Mouse (Mus musculus) neural tube, embryonic 15.5 days (tissue): ENCODE measurements around the gene Wwp2. TPM values are rescaled to one million over a fixed set of nuclear protein-coding genes. Genes with fewer than 3 reads are reported as not detected.

Source experiments
- ATAC-seq: fragments of 200-750 bp; cut with Nextera tagmentation; 2 replicates; pipeline ENCODE4 v1.8.0; 2017; ENCODE audit warnings: mild to moderate bottlenecking, moderate TSS enrichment, moderate library complexity; ENCODE audit not compliant: low FRiP score
- H3K27ac ChIP-seq: fragments of 300-500 bp; sonication (generic); replicated peaks from 2 replicates; pipeline ENCODE4 v1.5.1; 2015; ENCODE audit warnings: mild to moderate bottlenecking, inconsistent platforms
- H3K27me3 ChIP-seq: fragments of 300-500 bp; sonication (generic); replicated peaks from 2 replicates; pipeline ENCODE4 v1.6.1; 2015; ENCODE audit warnings: inconsistent platforms
- H3K36me3 ChIP-seq: fragments of 300-500 bp; sonication (generic); 2 replicates; pipeline ENCODE4 v1.6.1; 2015; ENCODE audit warnings: inconsistent platforms
- H3K4me1 ChIP-seq: fragments of 300-500 bp; sonication (generic); 2 replicates; pipeline ENCODE4 v1.6.1; 2015; ENCODE audit warnings: inconsistent platforms
- H3K4me2 ChIP-seq: fragments of 300-500 bp; sonication (generic); 2 replicates; pipeline ENCODE4 v1.6.1; 2015; ENCODE audit warnings: inconsistent platforms, mild to moderate bottlenecking, moderate library complexity
- H3K4me3 ChIP-seq: fragments of 300-500 bp; sonication (generic); replicated peaks from 2 replicates; pipeline ENCODE4 v1.5.1; 2015; ENCODE audit warnings: mild to moderate bottlenecking, inconsistent platforms
- H3K9ac ChIP-seq: fragments of 300-500 bp; sonication (generic); replicated peaks from 2 replicates; pipeline ENCODE4 v1.6.1; 2015; ENCODE audit warnings: mild to moderate bottlenecking, inconsistent platforms
- H3K9me3 ChIP-seq: fragments of 300-500 bp; sonication (generic); replicated peaks from 2 replicates; pipeline ENCODE4 v1.6.1; 2016; ENCODE audit warnings: inconsistent platforms
- WGBS: fragments of 180-500 bp; shearing (Covaris S2); methylation state at CpG from one replicate; pipeline ENCODE4 v1.1.7; 2015; ENCODE audit warnings: mixed read lengths; 5-methylcytosine and 5-hydroxymethylcytosine counted together
- polyA plus RNA-seq: library from polyadenylated mRNA; unstranded; fragments of >200 nt; fragmentation: Nextera tagmentation; extraction: Ambion mirVana; gene quantifications from 2 replicates; pipeline ENCODE4 v1.2.1, GENCODE M21; 2015

The Wwp2 gene
- polyA plus RNA-seq, 1 experiment from 2014 or later: 36.4 TPM

GRCm38 (mm10) chr8:107435421-107435961, 674 bp upstream of the Wwp2 start:
- peak overlapping the region; percentile 77 for H3K4me2 ChIP-seq
- peaks cover 24% of the 10 kb centered on the region for H3K4me1 ChIP-seq
- no peak overlapping the region for H3K27ac ChIP-seq
- no peak for ATAC-seq
- no peaks in the 10 kb centered on the region for H3K27me3 ChIP-seq
- no peaks in the 10 kb centered on the region for H3K36me3 ChIP-seq
- no peaks in the 10 kb centered on the region for H3K9me3 ChIP-seq
- peak overlapping the region; percentile 70; the same call in 1 of the 2 replicates for H3K9ac ChIP-seq
- H3K4me3 ChIP-seq: peak overlapping the region; percentile 86
- WGBS: 37% methylated on average over 11 of the region's 11 CpGs

DNA sequence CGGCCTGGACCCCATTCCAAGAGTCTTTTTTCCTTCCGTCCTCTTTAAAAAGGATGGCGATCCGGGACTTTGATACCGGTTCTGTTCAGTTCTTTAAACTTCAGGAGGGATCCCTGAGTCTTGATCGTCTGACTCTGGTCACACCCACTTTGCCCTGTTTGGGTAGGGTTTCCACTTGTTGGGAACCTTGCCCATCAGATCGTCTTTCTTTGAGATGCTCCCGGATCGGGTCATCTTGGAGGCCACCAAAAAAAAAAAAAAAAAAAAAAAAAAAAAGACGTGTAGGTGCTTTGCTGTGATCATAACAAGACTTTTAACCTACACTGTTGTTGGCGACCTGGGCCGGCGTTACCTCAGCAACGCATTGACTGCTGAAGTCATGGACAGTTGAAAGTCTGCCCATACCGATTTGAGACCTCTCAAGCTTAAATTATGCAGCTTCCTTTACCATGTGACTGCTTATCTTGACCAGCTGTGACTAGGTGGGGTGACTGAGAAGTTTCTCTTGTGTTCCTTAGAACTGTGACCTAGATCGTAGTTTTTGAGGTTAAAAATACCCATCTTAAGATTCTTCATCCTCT, 766 bp downstream of the Wwp2 start:
- peaks cover 24% of the 10 kb centered on the region for H3K4me1 ChIP-seq
- H3K4me3 ChIP-seq: peak overlapping the region; percentile 86
- peak overlapping the region; percentile 85 for H3K27ac ChIP-seq
- H3K27me3 ChIP-seq: no peaks in the 10 kb centered on the region
- H3K9me3 ChIP-seq: no peaks in the 10 kb centered on the region
- 8% methylated on average over 16 of the region's 16 CpGs for WGBS
- H3K9ac ChIP-seq: peak overlapping the region; percentile 70
- no peaks in the 10 kb centered on the region for H3K36me3 ChIP-seq
- H3K4me2 ChIP-seq: peak overlapping the region; percentile 77
- peak; percentile 30 for ATAC-seq

GRCm38 (mm10) chr8:107437711-107438110, 1.5 kb downstream of the Wwp2 start:
- WGBS: 63% methylated on average over 2 of the region's 2 CpGs
- Histone ChIP-seq H3K4me3 (no peak overlapping the region), H3K27me3 (no peaks in the 10 kb centered on the region), H3K9ac (no peak overlapping the region), H3K9me3 (no peaks in the 10 kb centered on the region), H3K36me3 (no peaks in the 10 kb centered on the region), H3K4me1 (peaks cover 24% of the 10 kb centered on the region), H3K27ac (no peak overlapping the region), H3K4me2 (peak overlapping the region; percentile 77; the same call in 1 of the 2 replicates)
- ATAC-seq: no peak

DNA sequence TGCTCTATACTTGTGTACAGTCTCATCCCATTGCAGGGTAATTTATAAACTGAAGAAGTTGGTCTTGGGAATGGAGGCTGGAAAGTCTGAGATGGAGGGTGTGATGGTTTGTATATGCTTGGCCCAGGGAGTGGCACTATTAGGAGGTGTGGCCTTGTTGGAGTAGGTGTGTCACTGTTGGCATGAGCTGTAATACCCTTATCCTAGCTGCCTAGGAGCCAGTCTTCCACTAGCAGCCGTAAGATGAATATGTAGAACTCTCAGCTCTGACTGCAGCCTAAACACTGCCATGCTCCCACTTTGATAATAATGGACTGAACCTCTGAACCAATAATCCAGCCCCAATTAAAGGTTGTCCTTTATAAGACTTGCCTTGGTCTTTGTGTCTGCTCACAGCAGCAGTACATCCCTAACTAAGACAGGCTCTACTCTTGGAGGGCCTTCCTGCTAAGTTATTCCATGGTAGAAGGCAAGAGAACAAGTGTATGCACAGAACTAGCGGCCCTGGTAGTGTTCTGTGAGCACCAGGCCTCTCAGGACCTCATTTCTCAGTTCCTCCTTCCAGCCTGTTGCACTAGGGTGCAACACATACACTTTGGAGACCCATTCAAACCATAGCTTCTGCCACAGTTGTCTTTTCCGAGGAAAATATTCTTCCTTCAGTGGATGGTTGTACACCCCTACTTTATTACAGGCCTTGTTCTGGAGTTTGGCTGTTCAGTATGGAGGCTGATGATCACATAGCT, 3.9 kb downstream of the Wwp2 start:
- ATAC-seq: no peak
- no peak overlapping the region for H3K27ac ChIP-seq
- H3K36me3 ChIP-seq: no peaks in the 10 kb centered on the region
- no peaks in the 10 kb centered on the region for H3K27me3 ChIP-seq
- H3K4me3 ChIP-seq: no peak overlapping the region
- no peak overlapping the region for H3K4me2 ChIP-seq
- WGBS: 95% methylated on average over 3 of the region's 3 CpGs
- H3K9ac ChIP-seq: no peak overlapping the region
- no peaks in the 10 kb centered on the region for H3K9me3 ChIP-seq
- peaks cover 24% of the 10 kb centered on the region for H3K4me1 ChIP-seq

- H3K27me3 ChIP-seq: no peaks in the 10 kb centered on the region
- ATAC-seq: no peak
- no peak overlapping the region for H3K4me3 ChIP-seq
- H3K4me1 ChIP-seq: no peaks in the 10 kb centered on the region
- H3K9ac ChIP-seq: no peak overlapping the region
- 82% methylated on average over 3 of the region's 3 CpGs for WGBS
- H3K36me3 ChIP-seq: no peaks in the 10 kb centered on the region
- H3K9me3 ChIP-seq: no peaks in the 10 kb centered on the region
- H3K4me2 ChIP-seq: no peak overlapping the region
- no peak overlapping the region for H3K27ac ChIP-seq
These were observed 8.5 kb downstream of the Wwp2 start for GRCm38 (mm10) chr8:107444626-107445025.

- H3K4me2 ChIP-seq: no peak overlapping the region
- H3K4me3 ChIP-seq: no peak overlapping the region
- no peak overlapping the region for H3K27ac ChIP-seq
- H3K9me3 ChIP-seq: no peaks in the 10 kb centered on the region
- no peaks in the 10 kb centered on the region for H3K27me3 ChIP-seq
- no peak for ATAC-seq
- no peaks in the 10 kb centered on the region for H3K36me3 ChIP-seq
- H3K4me1 ChIP-seq: no peaks in the 10 kb centered on the region
- no peak overlapping the region for H3K9ac ChIP-seq
These were observed 11.5 kb downstream of the Wwp2 start for GRCm38 (mm10) chr8:107447713-107448112.

DNA sequence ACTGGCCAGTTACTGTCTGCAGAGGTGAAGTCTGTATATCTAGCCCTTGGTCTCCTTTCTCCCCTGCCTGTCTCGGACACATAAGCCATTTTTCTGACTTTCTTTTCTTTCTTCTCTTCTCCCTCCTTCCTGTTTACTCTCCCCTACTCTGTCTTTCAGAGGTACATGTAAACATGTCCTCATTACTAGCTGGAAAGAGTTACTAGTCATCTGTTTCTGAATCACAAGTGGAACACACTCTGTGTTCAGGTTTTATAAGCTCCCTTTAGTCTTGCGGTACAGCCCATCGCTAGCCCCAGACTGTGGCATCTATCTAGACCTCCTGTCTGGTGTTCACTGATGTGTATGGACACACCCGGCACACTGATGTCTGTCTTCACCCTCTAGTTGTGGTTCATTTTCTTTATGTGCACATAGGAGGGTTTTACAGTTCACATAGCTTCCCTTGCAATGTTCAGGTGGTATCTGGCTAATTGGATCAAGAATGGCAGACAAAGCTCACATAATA, 12.3 kb downstream of the Wwp2 start:
- Histone ChIP-seq H3K36me3 (peaks cover 7% of the 10 kb centered on the region), H3K4me2 (no peak overlapping the region), H3K9ac (no peak overlapping the region), H3K27me3 (no peaks in the 10 kb centered on the region), H3K4me3 (no peak overlapping the region), H3K9me3 (no peaks in the 10 kb centered on the region), H3K27ac (no peak overlapping the region), H3K4me1 (no peaks in the 10 kb centered on the region)
- no peak for ATAC-seq
- WGBS: 62% methylated on average over 4 of the region's 4 CpGs

- no peak overlapping the region for H3K27ac ChIP-seq
- H3K4me3 ChIP-seq: no peak overlapping the region
- H3K9me3 ChIP-seq: no peaks in the 10 kb centered on the region
- WGBS: 37% methylated on average over 8 of the region's 8 CpGs
- H3K9ac ChIP-seq: no peak overlapping the region
- no peak overlapping the region for H3K4me2 ChIP-seq
- ATAC-seq: no peak
- H3K4me1 ChIP-seq: no peaks in the 10 kb centered on the region
- H3K36me3 ChIP-seq: peaks cover 12% of the 10 kb centered on the region
- no peaks in the 10 kb centered on the region for H3K27me3 ChIP-seq
These were observed 13.0 kb downstream of the Wwp2 start for GRCm38 (mm10) chr8:107449130-107449529.

DNA sequence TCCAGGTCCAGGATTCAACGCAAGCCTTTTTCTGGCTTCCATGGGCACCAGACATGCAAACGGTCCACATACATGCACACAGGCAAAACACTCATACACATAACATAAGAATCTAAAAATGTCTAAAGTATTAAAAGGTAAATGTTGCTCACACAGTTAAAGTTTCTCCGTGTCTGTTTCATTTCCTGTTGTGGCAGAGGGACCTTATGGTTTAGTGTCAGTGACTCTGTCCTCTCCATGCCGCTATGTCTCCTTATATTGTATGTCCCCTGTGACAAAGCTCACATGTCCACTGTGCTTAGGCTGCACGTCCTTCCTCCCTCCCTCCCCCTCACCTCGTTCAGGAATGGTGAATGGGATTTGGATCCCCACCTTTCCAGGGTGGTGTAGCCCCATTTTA, 13.5 kb downstream of the Wwp2 start:
- Histone ChIP-seq H3K36me3 (peaks cover 12% of the 10 kb centered on the region), H3K9me3 (no peaks in the 10 kb centered on the region), H3K4me1 (no peaks in the 10 kb centered on the region), H3K27me3 (no peaks in the 10 kb centered on the region), H3K27ac (no peak overlapping the region), H3K4me3 (no peak overlapping the region), H3K4me2 (no peak overlapping the region), H3K9ac (no peak overlapping the region)
- ATAC-seq: no peak
- WGBS: 84% methylated on average over 6 of the region's 6 CpGs

DNA sequence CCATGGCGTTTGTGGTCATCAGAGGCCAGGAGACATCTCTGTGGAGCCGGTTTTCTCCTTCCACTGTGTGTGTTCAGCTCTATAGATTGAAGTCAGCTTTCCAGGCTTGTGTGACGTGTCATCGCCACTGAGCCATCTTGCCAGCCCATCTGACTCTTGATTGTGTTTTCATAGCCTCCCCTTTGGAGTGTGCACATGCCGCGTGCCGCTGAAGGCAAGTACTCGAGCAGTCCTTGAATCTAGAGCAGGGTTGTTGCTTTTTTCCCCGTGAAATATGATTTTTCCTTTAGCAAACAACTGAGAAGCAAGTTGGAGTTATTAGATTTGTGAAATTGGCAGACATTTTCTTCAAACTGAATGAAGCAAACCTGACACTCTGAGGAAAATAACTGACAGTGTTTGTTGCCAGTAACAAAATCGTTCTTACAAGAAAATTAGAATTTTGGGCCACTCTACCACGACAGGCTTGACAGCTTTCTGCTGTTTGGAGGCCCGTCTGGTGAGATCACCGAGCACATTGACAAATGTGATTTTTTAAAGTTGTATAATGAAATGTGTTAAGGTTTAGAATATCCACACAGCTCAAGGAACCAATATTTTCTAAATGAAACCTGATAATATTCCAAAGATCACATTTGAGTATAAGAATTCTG, 15.4 kb downstream of the Wwp2 start:
- no peak overlapping the region for H3K27ac ChIP-seq
- H3K4me2 ChIP-seq: no peak overlapping the region
- H3K4me3 ChIP-seq: no peak overlapping the region
- no peak overlapping the region for H3K9ac ChIP-seq
- no peaks in the 10 kb centered on the region for H3K27me3 ChIP-seq
- no peak for ATAC-seq
- H3K4me1 ChIP-seq: no peaks in the 10 kb centered on the region
- 89% methylated on average over 13 of the region's 13 CpGs for WGBS
- peaks cover 15% of the 10 kb centered on the region for H3K36me3 ChIP-seq
- no peaks in the 10 kb centered on the region for H3K9me3 ChIP-seq

- no peak overlapping the region for H3K4me3 ChIP-seq
- H3K9me3 ChIP-seq: no peaks in the 10 kb centered on the region
- no peak for ATAC-seq
- no peak overlapping the region for H3K9ac ChIP-seq
- H3K36me3 ChIP-seq: peaks cover 29% of the 10 kb centered on the region
- H3K4me2 ChIP-seq: no peak overlapping the region
- WGBS: 95% methylated on average over 11 of the region's 11 CpGs
- H3K4me1 ChIP-seq: no peaks in the 10 kb centered on the region
- no peaks in the 10 kb centered on the region for H3K27me3 ChIP-seq
- no peak overlapping the region for H3K27ac ChIP-seq
These were observed 17.2 kb downstream of the Wwp2 start for GRCm38 (mm10) chr8:107453386-107453785.
